16 mouse cellular contexts compared by ENCODE assay signal in genomic region chr2:35687557-35688070, GRCm38 (mm10).
DNase-seq lines count a peak whose midpoint lies in the region; ATAC-seq and TF ChIP-seq lines count a peak whose summit lies in the region.
"Had no signal": no experiment of that assay in that cellular context is flagged by ENCODE, and none has a peak within 500 bp of the region (broad histone marks: within the 10 kb centered on the region; RNA-seq: fewer than 3 reads in every experiment).

No protein-coding gene starts in this region.

- H3K9ac ChIP-seq in heart, embryonic 12.5 days: peak overlapping the region; percentile 17; the same call in 1 of the 2 replicates
- H3K9ac ChIP-seq in limb, embryonic 13.5 days: no peak overlapping the region
- H3K9ac ChIP-seq in liver, postnatal 0 days (replicated peaks): no peak overlapping the region

- H3K4me3 ChIP-seq in heart, embryonic 12.5 days: no peak overlapping the region
- no peak overlapping the region for H3K4me3 ChIP-seq in brown adipose tissue, adult 24 weeks (ENCODE audit: insufficient read depth, low read depth, low read length)
- H3K4me3 ChIP-seq in limb, embryonic 13.5 days: no peak overlapping the region
- H3K4me3 ChIP-seq in liver, postnatal 0 days (ENCODE audit: low read depth, low read length): no peak overlapping the region

- no peaks in the 10 kb centered on the region for H3K27me3 ChIP-seq in heart, embryonic 12.5 days (replicated peaks)
- H3K27me3 ChIP-seq in limb, embryonic 13.5 days: no peaks in the 10 kb centered on the region
- H3K27me3 ChIP-seq in liver, postnatal 0 days (ENCODE audit: insufficient read depth, low read length): no peaks in the 10 kb centered on the region

- peak overlapping the region; percentile 48 for H3K27ac ChIP-seq in heart, embryonic 12.5 days (ENCODE audit: poor library complexity, severe bottlenecking)
- H3K27ac ChIP-seq in brown adipose tissue, adult 24 weeks (replicated peaks; ENCODE audit: low read depth, low read length): peak overlapping the region; percentile 5; the same call in 1 of the 2 replicates
- H3K27ac ChIP-seq in limb, embryonic 13.5 days: peak overlapping the region; percentile 28; the same call in 1 of the 2 replicates
- no peak overlapping the region for H3K27ac ChIP-seq in liver, postnatal 0 days (ENCODE audit: low read depth)

- no peak for TF ChIP-seq CTCF in liver, postnatal 0 days (IDR thresholded peaks at IDR 0.05; ENCODE audit: low read depth)

- DNase-seq in heart, postnatal 25 days (ENCODE audit: low spot score): no peak
- DNase-seq in left cerebral cortex, adult 18-20 months (ENCODE audit: low spot score in 2 of 2): peak; percentile 27 to 30
- no peak for DNase-seq in left cerebral cortex, postnatal 4 days
- no peak for DNase-seq in liver, postnatal 0 days
- DNase-seq in adrenal gland, adult 2 months: no peak
- DNase-seq: adrenal gland, postnatal 36 days; embryo, embryonic 11 days; heart, adult 11 months; right cerebral cortex, postnatal 14 days; thymus, postnatal 36 days had no signal

- no peaks in the 10 kb centered on the region for H3K9me3 ChIP-seq in heart, embryonic 12.5 days (replicated peaks)
- no peaks in the 10 kb centered on the region for H3K9me3 ChIP-seq in limb, embryonic 13.5 days
- no peaks in the 10 kb centered on the region for H3K9me3 ChIP-seq in liver, postnatal 0 days (ENCODE audit: low read length)

- intact Hi-C loops in heart, postnatal 25 days (cut with DNase I): no loop called here
- intact Hi-C loops in left cerebral cortex, postnatal 4 days (cut with DNase I): no loop called here

- no peak overlapping the region for H3K4me2 ChIP-seq in heart, embryonic 12.5 days
- no peak overlapping the region for H3K4me2 ChIP-seq in limb, embryonic 13.5 days (replicated peaks)
- H3K4me2 ChIP-seq in liver, postnatal 0 days (ENCODE audit: low read depth, low read length): no peak overlapping the region
- H3K4me2 ChIP-seq: liver, embryonic 11.5 days had no signal

- no peak for ATAC-seq in heart, embryonic 12.5 days (ENCODE audit: insufficient number of reproducible peaks, low FRiP score)
- ATAC-seq in limb, embryonic 13.5 days (ENCODE audit: low FRiP score, low read depth): no peak
- no peak for ATAC-seq in liver, postnatal 0 days
- ATAC-seq: CD4-positive, CD25-positive, alpha-beta regulatory T cell, adult 4 months; lung, postnatal 0 days had no signal

- 74% methylated on average over 5 of the region's 5 CpGs for WGBS in heart, embryonic 12.5 days
- 67% methylated on average over 5 of the region's 5 CpGs for WGBS in limb, embryonic 13.5 days
- 73% methylated on average over 5 of the region's 5 CpGs for WGBS in liver, postnatal 0 days (ENCODE audit: insufficient replicate concordance)

- peaks cover 100% of the 10 kb centered on the region for H3K4me1 ChIP-seq in heart, embryonic 12.5 days (replicated peaks)
- peaks cover 50% of the 10 kb centered on the region for H3K4me1 ChIP-seq in brown adipose tissue, adult 24 weeks (ENCODE audit: control insufficient read depth, insufficient read depth, insufficient read length, low read length)
- H3K4me1 ChIP-seq in limb, embryonic 13.5 days: peaks cover 100% of the 10 kb centered on the region
- H3K4me1 ChIP-seq in liver, postnatal 0 days (ENCODE audit: insufficient read depth): peaks cover 40% of the 10 kb centered on the region

- no peaks in the 10 kb centered on the region for H3K36me3 ChIP-seq in heart, embryonic 12.5 days
- H3K36me3 ChIP-seq in limb, embryonic 13.5 days: peaks cover 6% of the 10 kb centered on the region; the same call in 1 of the 2 replicates
- no peaks in the 10 kb centered on the region for H3K36me3 ChIP-seq in liver, postnatal 0 days (replicated peaks; ENCODE audit: insufficient read depth, low read length)

- TF ChIP-seq EP300 in liver, postnatal 0 days (IDR thresholded peaks at IDR 0.05; ENCODE audit: low read depth): no peak

Comparison
In these comparisons a context has a peak if more than half of its experiments do, and no peak if none do; other contexts are left out.
1. DNase-seq: peak in left cerebral cortex, adult 18-20 months (2 of 2); none in heart, postnatal 25 days (single experiment), left cerebral cortex, postnatal 4 days (single experiment), liver, postnatal 0 days (single experiment) and adrenal gland, adult 2 months (single experiment).